Mouse (Mus musculus): ENCODE data around the gene Zfp850.

DNA sequence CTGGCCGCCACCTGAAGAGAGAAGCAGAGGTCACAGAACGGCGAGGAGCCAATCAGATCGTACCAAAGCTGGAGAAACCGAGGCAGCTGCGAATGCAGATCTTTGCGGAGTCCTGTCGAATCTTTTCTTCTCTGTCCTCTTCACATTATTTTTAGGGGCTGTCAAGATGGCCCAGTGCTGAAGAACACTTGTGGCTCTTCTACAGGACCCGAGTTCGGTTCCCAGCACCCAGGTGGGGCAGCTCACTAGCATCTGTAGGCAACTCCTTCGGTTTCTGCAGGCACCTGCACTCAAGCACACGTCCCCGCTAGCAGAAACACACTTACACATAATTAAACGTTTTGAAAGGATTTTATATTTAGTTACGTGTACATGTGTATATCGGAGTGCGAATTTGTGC, 36.7 kb upstream of the Zfp850 start:
- TF ChIP-seq POLR2A (IDR thresholded peaks at IDR 0.05; ENCODE audit: borderline replicate concordance, control insufficient read depth, low read depth, low read length) (no peak), CTCF (IDR thresholded peaks at IDR 0.05; ENCODE audit: control insufficient read depth, insufficient read depth, low read length) (no peak)

Measured in bone marrow, adult 2 months (tissue).